In genomic region chr5:111554551-111555311, GRCm38 (mm10) we compare ENCODE assay signal across 9 mouse cellular contexts.
DNase-seq lines count a peak whose midpoint lies in the region; ATAC-seq and TF ChIP-seq lines count a peak whose summit lies in the region.
"Had no signal": no experiment of that assay in that cellular context is flagged by ENCODE, and none has a peak within 500 bp of the region (broad histone marks: within the 10 kb centered on the region; RNA-seq: fewer than 3 reads in every experiment).

No protein-coding gene starts in this region.

- 36% methylated on average over 24 of the region's 24 CpGs for WGBS in heart, embryonic 12.5 days
- WGBS in heart, adult 2 months: 55% methylated on average over 24 of the region's 24 CpGs
- WGBS in hindbrain, embryonic 14.5 days: 5% methylated on average over 24 of the region's 24 CpGs
- WGBS in neural tube, embryonic 11.5 days: 13% methylated on average over 24 of the region's 24 CpGs

- DNase-seq in heart, adult 2 months: no peak
- DNase-seq in embryo, embryonic 10.5 days (ENCODE audit: low spot score): peak; percentile 86
- peak; percentile 59 for DNase-seq in hindbrain, embryonic 14.5 days (ENCODE audit: low spot score)
- DNase-seq in neural tube, embryonic 11.5 days (ENCODE audit: low spot score): peak; percentile 85
- DNase-seq in ovary, postnatal 36 days (ENCODE audit: low spot score): no peak
- no peak for DNase-seq in gastrocnemius, adult 8-10 months (ENCODE audit: low spot score in 2 of 2)
- DNase-seq: liver, embryonic 13.5 days had no signal

- no peaks in the 10 kb centered on the region for H3K9me3 ChIP-seq in heart, embryonic 12.5 days (replicated peaks)
- no peaks in the 10 kb centered on the region for H3K9me3 ChIP-seq in hindbrain, embryonic 14.5 days (ENCODE audit: control insufficient read depth, low read length)
- no peaks in the 10 kb centered on the region for H3K9me3 ChIP-seq in neural tube, embryonic 11.5 days (ENCODE audit: control insufficient read depth, low read length)
- H3K9me3 ChIP-seq: liver, embryonic 13.5 days had no signal

- H3K36me3 ChIP-seq in heart, embryonic 12.5 days: no peaks in the 10 kb centered on the region
- H3K36me3 ChIP-seq in heart, adult 2 months (ENCODE audit: control insufficient read depth, insufficient read depth, low read length): no peaks in the 10 kb centered on the region
- no peaks in the 10 kb centered on the region for H3K36me3 ChIP-seq in hindbrain, embryonic 14.5 days (replicated peaks; ENCODE audit: control insufficient read depth, insufficient read depth)
- H3K36me3 ChIP-seq in neural tube, embryonic 11.5 days (ENCODE audit: control insufficient read depth, insufficient read depth, low read length): no peaks in the 10 kb centered on the region
- H3K36me3 ChIP-seq: liver, embryonic 13.5 days had no signal

- 0 out of 2 replicates have a peak overlapping the region, but pooled peaks have one; percentile 33 for H3K9ac ChIP-seq in heart, embryonic 12.5 days
- no peak overlapping the region for H3K9ac ChIP-seq in heart, adult 2 months (ENCODE audit: low read depth, low read length)
- peak overlapping the region; percentile 33 for H3K9ac ChIP-seq in hindbrain, embryonic 14.5 days
- H3K9ac ChIP-seq in neural tube, embryonic 11.5 days (ENCODE audit: low read length): peak overlapping the region; percentile 56
- H3K9ac ChIP-seq: liver, embryonic 13.5 days had no signal

- intact Hi-C loops in heart, adult 2 months (cut with DNase I): no loop called here

- H3K4me3 ChIP-seq in heart, embryonic 12.5 days: no peak overlapping the region
- H3K4me3 ChIP-seq in heart, adult 2 months: no peak overlapping the region
- H3K4me3 ChIP-seq in hindbrain, embryonic 14.5 days (replicated peaks; ENCODE audit: low read length): no peak overlapping the region
- H3K4me3 ChIP-seq in neural tube, embryonic 11.5 days (ENCODE audit: low read depth, low read length): no peak overlapping the region
- H3K4me3 ChIP-seq: liver, embryonic 13.5 days had no signal

- no peak for TF ChIP-seq CTCF in heart, adult 2 months (IDR thresholded peaks at IDR 0.05)

- H3K27ac ChIP-seq in heart, embryonic 12.5 days (ENCODE audit: poor library complexity, severe bottlenecking): peak overlapping the region; percentile 70; the same call in 1 of the 2 replicates
- no peak overlapping the region for H3K27ac ChIP-seq in heart, adult 2 months
- H3K27ac ChIP-seq in hindbrain, embryonic 14.5 days: peak overlapping the region; percentile 72
- H3K27ac ChIP-seq in neural tube, embryonic 11.5 days (ENCODE audit: low read depth, low read length): peak overlapping the region; percentile 39
- H3K27ac ChIP-seq: liver, embryonic 13.5 days had no signal

- peaks cover 26% of the 10 kb centered on the region for H3K4me1 ChIP-seq in heart, embryonic 12.5 days (replicated peaks)
- peaks cover 2% of the 10 kb centered on the region; the same call in 1 of the 2 replicates for H3K4me1 ChIP-seq in heart, adult 2 months (ENCODE audit: control insufficient read depth, insufficient read depth, low read length)
- peaks cover 16% of the 10 kb centered on the region for H3K4me1 ChIP-seq in hindbrain, embryonic 14.5 days (replicated peaks; ENCODE audit: control insufficient read depth, insufficient read depth, low read length)
- peaks cover 26% of the 10 kb centered on the region for H3K4me1 ChIP-seq in neural tube, embryonic 11.5 days (ENCODE audit: control insufficient read depth, insufficient read depth, low read length)

- no peak; the same call in 1 of the 2 replicates for ATAC-seq in heart, embryonic 12.5 days (ENCODE audit: insufficient number of reproducible peaks, low FRiP score)
- ATAC-seq in hindbrain, embryonic 14.5 days (ENCODE audit: low FRiP score): peak; percentile 91
- ATAC-seq in neural tube, embryonic 11.5 days (ENCODE audit: insufficient read depth, low FRiP score, low TSS enrichment): peak; percentile 96
- ATAC-seq in erythroid progenitor cell, adult 5-6 weeks (replicated peaks; ENCODE audit: low FRiP score, poor library complexity, severe bottlenecking): no peak

- H3K79me2 ChIP-seq in heart, adult 2 months (replicated peaks; ENCODE audit: control insufficient read depth, insufficient read depth, low read length): no peaks in the 10 kb centered on the region

- peaks cover 15% of the 10 kb centered on the region for H3K27me3 ChIP-seq in heart, embryonic 12.5 days (replicated peaks)
- H3K27me3 ChIP-seq in heart, adult 2 months (ENCODE audit: control insufficient read depth, insufficient read depth, low read length): no peaks in the 10 kb centered on the region
- H3K27me3 ChIP-seq in hindbrain, embryonic 14.5 days (ENCODE audit: control insufficient read depth, insufficient read depth, low read length): no peaks in the 10 kb centered on the region
- peaks cover 3% of the 10 kb centered on the region for H3K27me3 ChIP-seq in neural tube, embryonic 11.5 days (ENCODE audit: control insufficient read depth, insufficient read depth, low read length)

- no peak for TF ChIP-seq POLR2A in heart, adult 2 months (IDR thresholded peaks at IDR 0.05; ENCODE audit: insufficient read depth, low read depth, low read length)

- 0 out of 2 replicates have a peak overlapping the region, but pooled peaks have one; percentile 11 for H3K4me2 ChIP-seq in heart, embryonic 12.5 days
- H3K4me2 ChIP-seq in hindbrain, embryonic 14.5 days (replicated peaks): peak overlapping the region; percentile 13; the same call in 1 of the 2 replicates
- H3K4me2 ChIP-seq in neural tube, embryonic 11.5 days (ENCODE audit: low read depth): no peak overlapping the region; the same call in 1 of the 2 replicates
- H3K4me2 ChIP-seq: liver, embryonic 13.5 days had no signal

- TF ChIP-seq EP300 in heart, adult 2 months (IDR thresholded peaks at IDR 0.05; ENCODE audit: insufficient read depth, low read depth, low read length): no peak

Comparison
In these comparisons a context has a peak if more than half of its experiments do, and no peak if none do; other contexts are left out.
1. ATAC-seq: peak in hindbrain, embryonic 14.5 days (single experiment) and neural tube, embryonic 11.5 days (single experiment); none in heart, embryonic 12.5 days (single experiment) and erythroid progenitor cell, adult 5-6 weeks (single experiment).
2. DNase-seq: peak in embryo, embryonic 10.5 days (single experiment), hindbrain, embryonic 14.5 days (single experiment) and neural tube, embryonic 11.5 days (single experiment); none in heart, adult 2 months (0 of 2), ovary, postnatal 36 days (single experiment) and gastrocnemius, adult 8-10 months (0 of 2).